Mouse (Mus musculus) left cerebral cortex, adult 8-10 months (tissue): ENCODE data around the gene Banp. TPM values are rescaled to one million over a fixed set of nuclear protein-coding genes. Genes with fewer than 3 reads are reported as not detected.

ENCODE experiments used
- DNase-seq, 2 experiments: peaks; one replicate each; pipeline ENCODE4 v3.0.0; 2022; ENCODE audit warnings: low spot score in 2 of 2
- total RNA-seq, 4 experiments: library from RNA; stranded (reverse); gene quantifications; 2 replicates each; pipeline ENCODE4 v1.2.4; 2022

Gene Banp
- total RNA-seq, 4 experiments from 2014 or later = 26.1 to 35.5 (median 27.9) TPM

DNA sequence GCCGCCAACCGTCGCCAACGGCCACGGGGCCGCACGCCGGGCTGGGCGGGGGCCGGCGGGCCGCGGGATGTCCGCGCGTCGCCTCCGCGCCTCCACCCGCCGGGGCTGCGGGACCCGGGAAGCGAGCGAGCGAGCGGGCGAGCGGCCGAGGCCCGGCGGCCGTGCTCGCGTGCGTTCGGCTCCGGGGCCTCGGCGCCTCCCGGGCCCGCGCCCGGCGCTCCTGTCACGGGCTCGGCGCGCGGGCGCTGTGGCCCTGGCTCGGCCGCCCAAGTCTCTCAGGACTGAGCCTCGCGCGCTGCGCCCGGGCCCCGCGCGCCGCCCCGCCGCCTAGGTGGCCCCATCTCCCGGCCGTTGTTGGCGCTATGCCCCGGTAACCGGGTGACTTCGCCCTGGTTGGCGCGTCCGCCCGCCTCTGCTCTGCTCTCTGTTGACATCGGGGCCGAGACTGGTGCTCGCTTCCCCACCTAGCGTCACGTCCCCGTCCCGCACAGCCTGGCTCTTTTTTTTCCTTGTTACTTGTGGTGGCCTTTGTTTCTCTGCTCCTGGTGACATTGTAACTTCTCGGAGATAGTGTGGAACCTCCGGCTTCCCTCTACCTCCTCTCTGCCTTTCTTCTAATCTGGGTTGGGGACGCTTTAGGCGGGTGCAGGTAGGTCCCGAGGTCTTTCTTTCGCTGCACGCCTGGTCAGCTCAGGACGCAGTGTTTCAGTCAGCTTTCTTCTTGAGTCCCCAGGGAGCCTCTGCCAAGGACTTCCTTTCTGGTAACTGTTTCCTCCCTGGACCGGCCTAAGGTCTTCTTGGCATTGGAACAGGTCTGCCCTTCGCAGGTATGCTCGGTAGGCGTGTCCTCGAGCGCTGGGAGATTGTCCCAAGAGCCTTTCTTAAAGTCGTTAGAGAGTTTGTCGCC, 1.5 kb downstream of the Banp start:
- peak in 1 of 2 experiments; percentile 61 for DNase-seq

DNA sequence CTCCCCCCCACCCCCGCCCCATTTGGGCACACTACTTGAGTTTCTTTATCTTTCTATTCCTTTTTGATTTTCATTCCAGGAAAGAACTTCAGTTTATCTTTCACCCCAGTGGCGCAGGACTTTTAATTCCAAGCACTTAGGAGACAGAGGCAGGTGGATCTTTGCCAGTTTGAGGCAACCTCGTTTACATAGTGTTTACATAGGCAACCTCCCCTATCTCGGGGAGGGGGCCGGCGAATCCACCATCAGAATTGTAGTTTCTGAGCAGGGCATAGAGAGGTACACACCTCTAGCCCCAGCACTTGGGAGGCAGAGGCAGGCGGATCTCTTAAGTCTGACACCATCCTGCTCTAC, 2.1 kb downstream of the Banp start:
- DNase-seq = no peak

- no peak for DNase-seq
These were observed 2.6 kb downstream of the Banp start for GRCm38 (mm10) chr8:121952122-121952521.

GRCm38 (mm10) chr8:121952800-121953199, 3.2 kb downstream of the Banp start:
- no peak for DNase-seq

DNA sequence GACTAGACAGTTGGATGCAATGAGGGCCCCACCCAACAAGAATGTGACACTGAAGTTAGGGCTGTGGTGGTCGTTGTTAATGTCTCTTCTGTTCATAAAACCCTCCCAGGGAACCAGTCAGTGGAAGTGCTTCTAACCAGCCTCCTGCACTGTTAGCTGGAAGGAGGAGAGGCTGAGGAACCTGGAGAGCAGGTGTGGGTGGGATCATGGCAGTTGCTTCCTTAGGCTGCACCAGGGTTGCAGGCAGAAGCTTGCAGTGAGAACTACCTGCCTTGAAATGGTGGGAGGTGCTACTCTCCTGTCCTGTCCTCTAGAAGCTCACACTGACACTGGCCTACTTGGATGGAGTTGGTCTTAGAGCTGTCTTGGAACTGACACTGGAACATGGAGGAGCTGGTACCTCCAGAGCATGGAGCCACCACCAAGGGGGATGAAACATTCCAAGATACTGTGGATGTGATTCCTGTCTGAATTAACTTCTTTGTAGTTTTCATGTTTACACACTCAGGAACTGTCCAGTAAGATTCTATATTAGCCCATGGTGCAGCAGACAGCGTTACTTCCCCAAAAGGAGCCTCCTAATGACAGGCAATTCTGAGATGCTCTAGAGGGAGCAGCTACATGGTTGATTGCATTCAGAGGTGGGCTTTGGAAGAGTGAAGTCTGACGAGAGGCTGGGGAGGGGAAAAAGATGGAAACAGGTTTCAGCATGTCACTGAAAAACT, 4.4 kb downstream of the Banp start:
- DNase-seq = no peak

GRCm38 (mm10) chr8:121954981-121955555, 5.5 kb downstream of the Banp start:
- DNase-seq = no peak

GRCm38 (mm10) chr8:121955825-121956500, 6.4 kb downstream of the Banp start:
- DNase-seq = no peak

- DNase-seq = no peak
These were observed 8.8 kb downstream of the Banp start for GRCm38 (mm10) chr8:121958395-121958794.

DNA sequence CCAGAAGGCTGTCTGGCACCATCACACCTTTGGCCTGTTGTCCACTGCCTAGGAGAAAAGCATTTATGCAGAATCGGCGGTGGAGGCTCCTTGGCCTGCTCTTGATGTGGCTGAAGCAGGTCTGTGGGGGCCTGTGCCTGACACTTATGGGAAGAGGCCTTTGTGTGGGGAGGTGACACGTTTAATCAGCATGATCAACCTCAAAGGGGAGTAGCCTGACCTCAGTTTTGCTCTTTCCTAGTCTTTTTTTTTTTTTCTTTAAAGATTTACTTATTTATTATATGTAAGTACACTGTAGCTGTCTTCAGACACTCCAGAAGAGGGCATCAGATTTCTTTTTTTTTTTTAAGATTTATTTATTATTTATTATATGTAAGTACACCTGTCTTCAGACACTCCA, 13.3 kb downstream of the Banp start:
- no peak for DNase-seq

- no peak for DNase-seq
These were observed 15.4 kb downstream of the Banp start for GRCm38 (mm10) chr8:121964716-121965512.

GRCm38 (mm10) chr8:121966110-121966509, 16.6 kb downstream of the Banp start:
- no peak for DNase-seq

- DNase-seq = no peak
These were observed 17.3 kb downstream of the Banp start for GRCm38 (mm10) chr8:121966714-121967448.

GRCm38 (mm10) chr8:121967977-121968376, 18.4 kb downstream of the Banp start:
- DNase-seq = no peak

DNA sequence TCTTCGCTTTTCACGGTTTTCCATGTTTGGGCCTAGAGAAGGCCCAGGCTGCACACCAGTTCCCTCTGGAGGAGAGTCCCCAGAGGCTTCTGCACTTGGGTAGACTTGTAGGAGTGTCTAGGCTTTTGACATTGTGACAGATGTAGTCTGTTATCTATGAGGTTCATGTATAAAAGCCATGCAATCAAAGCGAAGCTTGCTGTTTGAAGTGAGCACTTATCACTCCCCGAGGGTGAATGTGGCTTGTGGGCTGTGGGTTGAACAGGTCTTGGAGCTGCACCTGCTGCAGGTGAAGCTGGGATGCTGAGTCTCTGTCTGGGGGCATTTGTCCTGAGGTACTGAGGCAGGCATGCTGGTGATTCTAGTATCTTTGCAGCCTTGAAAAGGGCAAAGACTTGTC, 19.0 kb downstream of the Banp start:
- DNase-seq = no peak

DNA sequence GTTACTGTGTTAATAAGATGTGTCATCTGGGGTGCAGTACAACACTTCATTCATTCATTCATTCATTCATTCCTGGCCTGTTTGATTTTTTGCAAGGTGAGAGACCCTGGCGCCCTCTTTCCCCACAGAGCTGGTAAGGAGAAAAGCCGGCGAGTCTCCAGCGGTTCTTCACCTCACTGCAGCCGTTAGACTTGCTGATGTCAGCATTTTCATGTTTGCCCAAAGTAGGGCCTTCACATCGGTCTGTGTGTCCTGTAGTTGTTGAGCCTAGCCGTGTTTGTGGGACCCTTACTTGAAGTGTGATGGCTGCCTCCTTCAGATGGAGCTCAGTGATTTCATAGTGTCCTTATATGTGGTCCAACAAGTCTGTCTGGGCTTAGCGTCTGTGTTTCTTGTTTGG, 20.7 kb downstream of the Banp start:
- DNase-seq = no peak

GRCm38 (mm10) chr8:121971488-121972058, 22.0 kb downstream of the Banp start:
- DNase-seq = no peak

- DNase-seq = no peak
These were observed 24.4 kb downstream of the Banp start for GRCm38 (mm10) chr8:121973906-121974305.

DNA sequence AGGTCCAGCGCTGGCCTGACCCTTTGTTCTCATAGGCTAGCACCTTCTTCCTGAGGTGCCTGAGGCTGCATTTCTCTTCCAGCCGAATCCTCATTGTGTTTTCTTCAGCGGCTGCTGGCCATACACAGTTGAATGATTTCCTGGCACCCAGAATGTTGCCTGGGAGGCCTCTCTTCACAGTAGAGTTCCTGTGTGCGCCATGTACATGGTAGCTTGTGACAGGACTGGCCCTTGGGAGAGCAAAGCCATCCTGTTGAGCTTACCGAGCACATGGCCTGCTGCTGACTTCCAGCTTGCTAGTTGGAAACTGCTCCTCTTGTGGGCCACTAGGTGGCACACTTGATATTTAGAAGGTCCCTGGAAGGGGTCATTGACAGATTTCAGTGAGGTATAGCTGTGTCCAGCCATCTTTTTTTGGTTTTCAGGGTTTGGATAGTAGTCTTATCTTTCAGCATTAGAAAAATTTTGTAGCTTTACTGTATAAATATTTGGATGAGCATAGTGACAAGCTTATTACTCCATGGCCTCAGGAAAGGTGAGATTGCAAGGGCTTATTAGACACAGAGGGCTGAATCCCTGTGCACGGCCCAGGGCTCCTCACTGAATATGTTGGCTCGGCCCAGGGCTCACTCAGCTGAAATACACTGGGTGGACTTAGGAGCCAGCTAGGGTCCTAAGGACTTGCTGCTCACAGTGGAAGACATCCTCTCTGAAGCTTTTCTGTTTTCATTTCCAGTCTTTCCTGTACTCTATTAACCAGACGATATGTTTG, 28.5 kb downstream of the Banp start:
- DNase-seq = no peak

- no peak for DNase-seq
These were observed 29.1 kb downstream of the Banp start for GRCm38 (mm10) chr8:121978670-121979069.
